Mouse (Mus musculus) heart, postnatal 14 days (tissue): ENCODE data around the gene Hamp2. TPM values are rescaled to one million over a fixed set of nuclear protein-coding genes. Genes with fewer than 3 reads are reported as not detected.
"Not testable (repeated sequence)": the region's sequence is repeated elsewhere in the genome, so short reads cannot be mapped to it uniquely, and the experiment has no call there.

Experiments used
- DNase-seq, 2 experiments: peaks; one replicate each; pipeline ENCODE4 v3.0.0; 2021 to 2022
- intact Hi-C: fragments of 180-260 bp; cut with DNase I; formaldehyde crosslinking; loops from one replicate; pipeline ENCODE4 v1.15.1; 2025
- long read RNA-seq, 2 experiments: library from polyadenylated mRNA; stranded (forward); transcript quantifications; one replicate each; pipeline ENCODE4 v2.0.0; 2021
- total RNA-seq, 2 experiments: library from RNA; stranded (reverse); gene quantifications; 2 replicates each; pipeline ENCODE4 v1.2.3; 2021

Hamp2 gene
- 1 to 10 TPM; 1.9 to 5.4 TPM for total RNA-seq
- long read RNA-seq, experiment 1, result 0 reads
- long read RNA-seq, experiment 2, result 0 reads

DNA sequence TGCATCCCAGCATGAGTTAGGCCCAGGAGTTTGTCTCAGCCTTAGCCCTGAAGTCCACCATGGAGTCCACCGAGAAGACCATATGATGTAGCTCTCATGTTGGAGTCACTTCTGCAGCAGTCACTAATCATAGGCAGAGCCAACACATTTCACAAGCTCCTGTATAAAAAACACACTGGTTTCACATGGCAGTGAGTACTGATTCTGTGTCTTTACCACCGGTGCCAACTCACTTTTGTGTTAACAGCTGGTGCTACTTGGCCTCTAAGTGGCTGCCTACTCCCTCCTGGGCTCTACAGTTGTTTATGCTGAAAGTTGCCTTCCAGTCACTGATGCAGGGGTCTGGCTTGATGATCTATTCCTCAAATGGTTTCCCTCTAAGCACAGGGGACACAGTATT is at the start of gene Hamp2:
Hamp2 (minus strand) TSS at position 101 of the 400 bp plus-strand sequence.
- DNase-seq, intact Hi-C loops: not testable (repeated sequence)

- DNase-seq, result peak; percentile 90 to 92
- intact Hi-C loops, result loop anchor here (2.0 to 10.0 kb wide), 3 partner anchors 71 to 241 kb away; partner anchors contain the start of gene Fxyd5
These were observed 49.2 kb upstream of the Hamp2 start, which contains the start of gene Fam187b for GRCm38 (mm10) chr7:30973501-30974289. Gene Fam187b (plus strand): TSS chr7:30973790.

DNA sequence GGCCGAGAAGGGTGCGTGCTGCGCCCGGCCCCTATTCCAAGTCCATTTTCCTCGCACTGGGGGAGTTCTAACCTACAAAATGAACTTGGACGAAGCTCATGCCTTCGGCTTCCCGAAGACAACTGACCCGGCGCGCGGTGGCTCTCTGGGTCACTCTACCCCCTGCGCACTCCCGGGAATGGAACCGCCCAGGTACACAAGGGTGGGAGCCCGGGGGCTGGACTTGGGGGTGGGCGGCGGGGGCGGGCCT is 48.7 kb upstream of the Hamp2 start, which contains the start of gene Lsr:
Lsr (minus strand) TSS at position 214 of the 250 bp plus-strand sequence.
- intact Hi-C loops, result loop anchor here (2.0 to 10.0 kb wide), 3 partner anchors 72 to 241 kb away; partner anchors contain the start of gene Fxyd5
- no peak for DNase-seq

DNA sequence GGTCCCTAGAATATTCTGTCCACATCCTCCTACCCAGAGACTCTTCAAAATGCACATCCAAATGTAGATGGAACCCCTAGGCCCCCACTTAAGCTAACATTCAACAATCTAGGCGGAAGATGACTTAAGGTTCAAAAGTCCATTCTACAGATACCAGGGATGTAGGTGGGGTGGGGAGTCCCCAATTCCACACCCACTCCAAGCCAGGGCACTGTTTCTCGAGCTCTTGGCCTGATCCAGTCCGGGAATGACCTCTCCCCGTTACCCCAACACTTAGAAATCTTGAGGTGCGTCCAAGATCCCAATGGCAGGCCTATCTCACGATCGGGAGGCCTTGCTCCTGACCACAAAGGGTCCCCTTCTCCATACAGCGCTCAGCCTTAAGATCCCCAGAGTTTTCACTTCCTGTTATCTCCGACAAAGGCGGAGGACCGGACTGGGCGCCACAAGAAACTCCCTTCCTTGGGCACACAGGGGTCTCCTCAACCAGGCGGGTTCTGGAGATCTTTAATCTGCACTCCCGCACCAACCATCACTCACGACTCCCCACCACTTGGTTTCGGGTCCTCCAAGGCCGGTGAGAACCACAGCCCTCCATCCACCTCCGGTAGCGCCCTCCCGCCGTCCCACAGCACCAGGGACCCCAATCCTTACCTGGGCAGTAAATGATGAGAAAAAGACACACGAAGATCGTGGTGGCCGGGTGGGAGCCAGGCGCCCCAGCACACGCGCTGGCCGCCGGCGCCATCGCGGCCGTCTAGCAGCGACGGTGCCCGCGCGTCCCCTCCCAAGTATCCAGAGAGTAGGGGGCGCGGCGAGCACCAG is 48.2 kb upstream of the Hamp2 start:
- intact Hi-C loops, result loop anchor here (2.0 to 10.0 kb wide), 3 partner anchors 72 to 240 kb away; partner anchors contain the start of gene Fxyd5
- no peak for DNase-seq

DNA sequence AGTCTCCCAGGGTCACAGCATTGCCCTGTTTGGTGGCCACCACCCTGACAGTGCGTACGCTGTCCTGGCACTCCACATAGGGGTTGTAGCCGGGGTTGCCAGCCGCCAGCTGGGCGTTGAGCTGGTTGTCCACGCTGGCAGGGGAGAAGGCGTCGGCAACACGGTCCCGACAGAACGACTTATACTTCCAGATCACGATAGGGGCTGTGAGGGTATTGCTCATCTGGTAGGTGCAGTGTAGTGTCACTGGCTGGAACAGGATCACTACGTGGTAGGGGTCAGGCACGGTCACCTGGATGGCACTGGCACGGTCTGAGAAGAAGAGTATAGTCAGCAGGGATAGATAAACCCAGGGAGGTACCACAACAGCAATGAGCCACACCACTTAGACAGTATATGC is 47.4 kb upstream of the Hamp2 start:
- DNase-seq, result no peak
- intact Hi-C loops, result loop anchor here (2.0 to 10.0 kb wide), 3 partner anchors 73 to 240 kb away; partner anchors contain the start of gene Fxyd5

DNA sequence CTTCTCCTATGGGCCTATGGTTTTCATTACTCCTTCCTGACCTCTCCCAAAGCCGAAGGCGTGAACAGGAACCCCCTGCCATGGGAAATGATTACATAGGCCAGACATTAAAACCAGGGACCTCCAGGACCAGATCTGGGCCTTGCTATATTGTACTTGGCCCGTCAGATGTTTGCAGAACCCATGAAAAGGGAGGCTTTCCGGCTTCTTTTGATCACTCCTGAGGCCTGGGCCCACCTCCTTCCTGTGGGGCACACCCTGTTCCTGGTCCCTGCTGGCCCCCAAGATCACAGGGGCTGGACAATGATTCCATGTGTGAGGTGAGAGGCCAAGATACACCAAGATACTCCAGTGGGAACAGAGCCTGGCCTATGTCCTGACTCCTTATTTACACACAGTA is 44.7 kb upstream of the Hamp2 start:
- no peak for DNase-seq

GRCm38 (mm10) chr7:30968611-30969010 is 44.1 kb upstream of the Hamp2 start:
- no peak for DNase-seq
- intact Hi-C loops, result no loop called here

More for the DNA sequence above, 44.7 kb upstream of the Hamp2 start:
- intact Hi-C loops, result no loop called here

- DNase-seq, result no peak
- intact Hi-C loops, result no loop called here
These were observed 42.2 kb upstream of the Hamp2 start for GRCm38 (mm10) chr7:30966657-30967056.

GRCm38 (mm10) chr7:30965677-30966076 is 41.2 kb upstream of the Hamp2 start:
- no peak for DNase-seq
- intact Hi-C loops, result no loop called here

DNA sequence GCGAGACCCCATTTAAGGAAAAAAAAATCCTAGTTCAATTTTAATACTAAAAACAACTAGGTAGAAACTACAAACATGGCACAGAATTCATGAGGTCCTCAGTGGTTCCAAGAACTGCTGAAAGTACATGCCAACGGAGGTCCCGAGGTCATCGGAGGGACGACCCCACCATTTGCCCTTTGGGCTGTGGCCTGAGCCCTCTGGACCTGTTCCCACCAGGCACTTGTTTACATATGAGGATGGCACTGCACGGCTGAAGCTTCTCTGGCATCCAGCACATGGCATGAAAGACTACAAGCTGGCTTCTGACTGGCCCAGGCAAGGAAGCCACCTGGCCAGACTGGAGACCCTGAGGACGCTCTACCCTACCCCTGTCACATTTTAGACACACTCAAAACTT is 39.9 kb upstream of the Hamp2 start:
- intact Hi-C loops, result no loop called here
- DNase-seq, result no peak

DNA sequence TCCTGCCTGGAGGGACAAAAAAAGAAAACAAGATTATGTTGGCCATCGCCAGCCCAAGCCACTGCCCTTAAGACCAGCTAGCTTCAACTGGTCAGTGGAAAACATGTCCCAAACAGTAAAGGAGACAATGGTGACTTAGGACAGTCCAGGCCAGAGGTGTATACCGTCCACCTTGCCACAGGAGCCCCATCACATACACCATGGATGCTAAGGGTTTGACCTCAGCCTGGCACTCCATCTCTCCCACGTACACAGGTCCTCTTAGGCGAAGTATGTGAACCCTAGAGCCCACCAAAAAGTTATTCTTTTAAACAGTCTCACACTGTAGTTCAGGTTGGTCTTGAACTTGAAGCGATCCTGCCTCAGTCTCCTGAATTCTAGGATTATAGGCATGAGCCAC is 38.4 kb upstream of the Hamp2 start:
- no peak for DNase-seq
- intact Hi-C loops, result no loop called here

DNA sequence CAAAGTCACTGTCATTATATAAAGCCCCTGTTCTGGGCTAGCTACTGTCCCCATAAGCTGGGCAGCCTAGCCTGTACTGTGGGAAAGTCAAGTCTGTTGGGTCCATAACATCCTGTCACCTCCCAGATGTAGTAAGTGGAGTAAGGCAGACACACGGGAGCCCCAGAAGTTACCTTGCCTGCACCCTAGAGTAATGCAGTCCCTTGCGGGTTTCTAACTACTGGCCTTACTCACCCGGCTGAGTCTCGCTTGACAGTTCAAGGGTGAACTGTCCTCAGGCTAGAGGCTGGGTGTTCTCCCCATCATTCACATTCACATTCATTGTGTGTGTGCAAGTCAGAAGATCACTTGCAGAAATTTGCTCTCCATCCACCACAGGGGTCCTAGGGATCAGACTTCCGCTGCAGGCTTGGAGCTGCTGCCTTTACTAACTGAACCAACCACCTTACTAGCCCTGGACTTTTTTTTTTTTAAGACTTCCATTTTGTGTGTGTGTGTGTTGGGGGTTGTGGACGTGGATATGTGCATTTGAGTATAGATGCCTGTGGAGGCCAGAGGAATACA is 35.4 kb upstream of the Hamp2 start:
- intact Hi-C loops, result no loop called here
- DNase-seq, result no peak

GRCm38 (mm10) chr7:30958866-30959487 is 34.5 kb upstream of the Hamp2 start:
- no peak for DNase-seq
- intact Hi-C loops, result no loop called here

DNA sequence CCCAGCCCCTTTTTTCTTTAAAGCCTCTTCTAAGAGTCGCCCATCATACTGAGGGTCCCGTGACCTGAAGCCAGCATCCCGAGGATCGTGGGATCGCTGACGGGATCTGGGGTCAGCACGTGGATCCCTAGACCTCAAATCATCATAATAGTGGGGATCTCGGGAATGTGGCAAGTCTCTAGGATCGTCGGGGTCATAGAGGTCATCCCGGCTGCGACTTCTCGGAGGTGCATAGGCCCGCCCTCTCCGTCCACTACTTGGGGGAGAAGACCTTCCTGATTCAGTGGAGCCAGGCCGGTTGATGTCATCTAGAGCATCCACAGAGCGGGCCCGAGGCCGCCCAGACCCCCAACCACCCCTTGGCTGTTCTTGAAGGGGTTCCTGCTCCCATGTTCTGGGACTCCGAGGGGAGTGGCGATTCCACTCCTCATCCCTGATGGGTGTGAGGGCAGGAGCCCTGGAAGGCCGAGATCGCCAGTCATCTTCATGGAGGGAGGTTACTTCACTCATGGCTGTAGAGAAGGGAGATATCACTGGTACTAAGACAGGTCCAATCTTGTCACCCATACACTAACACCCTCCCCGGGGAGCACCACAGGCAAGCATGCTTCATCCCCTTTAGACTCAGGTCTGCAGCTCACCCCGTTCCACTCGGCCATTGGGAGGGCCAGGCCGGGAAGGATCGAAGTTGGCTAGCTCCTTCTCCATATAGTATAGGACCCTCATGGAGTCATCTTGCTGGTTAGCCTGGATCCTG is 33.8 kb upstream of the Hamp2 start:
- no peak for DNase-seq
- intact Hi-C loops, result no loop called here

GRCm38 (mm10) chr7:30957367-30957783 is 32.9 kb upstream of the Hamp2 start:
- intact Hi-C loops, result no loop called here
- DNase-seq, result peak; percentile 95

DNA sequence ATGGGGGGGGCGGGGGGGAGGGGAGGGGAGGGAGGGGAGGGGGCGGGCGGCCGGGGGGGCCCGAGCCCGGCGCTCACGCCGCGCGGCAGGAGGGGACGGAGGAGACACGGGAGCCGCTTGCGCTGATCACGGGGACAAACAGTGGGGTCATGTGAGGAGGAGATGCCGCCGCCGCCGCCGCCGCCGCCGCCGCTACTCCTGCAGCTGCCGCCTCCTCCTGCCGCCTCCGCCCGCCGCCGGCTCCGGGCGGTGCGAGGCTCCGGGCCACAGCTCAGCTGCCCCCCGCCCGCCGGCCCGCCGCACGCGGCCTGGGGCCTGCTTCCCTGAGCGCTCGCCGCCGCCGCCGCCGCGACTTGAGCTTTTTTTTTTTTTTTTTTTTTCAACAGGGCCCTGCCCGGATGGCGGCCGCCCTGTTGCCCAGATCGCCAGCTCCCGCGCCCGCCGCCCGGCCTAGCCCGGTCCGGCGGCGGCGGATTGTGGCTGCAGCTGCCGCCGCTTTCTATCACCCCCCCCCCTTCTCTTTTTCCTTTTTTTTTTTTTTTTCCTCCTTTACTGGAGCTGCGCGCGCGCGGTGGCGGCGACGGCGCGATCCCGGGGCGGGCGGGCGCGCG is 32.4 kb upstream of the Hamp2 start, which contains the start of gene Usf2:
Usf2 (minus strand) TSS at position 48 of the 611 bp plus-strand sequence.
- intact Hi-C loops, result no loop called here
- peak; percentile 79 to 85 for DNase-seq

DNA sequence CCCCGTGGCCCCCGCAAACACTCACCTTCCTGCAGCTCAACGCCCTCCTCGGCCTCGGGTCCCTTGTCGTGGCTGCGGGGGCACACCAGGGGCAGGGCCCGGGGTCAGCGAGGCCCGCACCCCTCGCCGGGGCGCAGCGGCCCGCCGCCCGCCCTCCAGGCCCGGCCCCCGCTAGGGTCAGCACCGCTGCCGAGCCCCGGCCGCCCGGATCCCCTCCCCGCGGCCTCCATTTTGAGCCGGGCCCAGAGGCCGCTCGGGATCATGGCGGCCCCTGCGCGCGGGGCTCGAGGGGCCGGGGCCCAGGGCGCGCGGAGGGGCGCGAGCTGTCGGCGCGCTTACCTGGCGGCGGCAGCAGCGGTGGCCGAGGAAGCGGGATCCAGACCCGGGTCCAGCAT is 31.9 kb upstream of the Hamp2 start:
- peak; percentile 64 to 70 for DNase-seq
- intact Hi-C loops, result no loop called here

GRCm38 (mm10) chr7:30955584-30956356 is 31.3 kb upstream of the Hamp2 start:
- intact Hi-C loops, result no loop called here
- peak; percentile 93 to 94 for DNase-seq
